Mouse (Mus musculus) lung, postnatal 0 days (tissue): ENCODE data around the gene Phlda2. TPM values are rescaled to one million over a fixed set of nuclear protein-coding genes. Genes with fewer than 3 reads are reported as not detected.
"Not testable (repeated sequence)": the region's sequence is repeated elsewhere in the genome, so short reads cannot be mapped to it uniquely, and the experiment has no call there.

Source experiments
- ATAC-seq: fragments of 200-750 bp; cut with Nextera tagmentation; 2 replicates; pipeline ENCODE4 v1.8.0; 2017; ENCODE audit warnings: moderate library complexity
- DNase-seq: peaks from one replicate; pipeline ENCODE4 v3.0.0-alpha.2; 2016; ENCODE audit warnings: low spot score
- H3K27ac ChIP-seq: fragments of 300-500 bp; sonication (generic); 2 replicates; pipeline ENCODE4 v1.5.1; 2014; ENCODE audit warnings: antibody characterized with exemption, mild to moderate bottlenecking, low read length, mixed read lengths
- H3K27me3 ChIP-seq: fragments of 300-500 bp; sonication (generic); replicated peaks from 2 replicates; pipeline ENCODE4 v1.6.1; 2014; ENCODE audit warnings: low read length, mixed read lengths; ENCODE audit not compliant: insufficient read depth
- H3K36me3 ChIP-seq: fragments of 300-500 bp; sonication (generic); 2 replicates; pipeline ENCODE4 v1.6.1; 2014; ENCODE audit warnings: low read length, mixed read lengths; ENCODE audit not compliant: insufficient read depth
- H3K4me1 ChIP-seq: fragments of 300-500 bp; sonication (generic); 2 replicates; pipeline ENCODE4 v1.6.1; 2014; ENCODE audit warnings: antibody characterized with exemption, low read depth, low read length, mixed read lengths; ENCODE audit not compliant: insufficient read depth
- H3K4me2 ChIP-seq: fragments of 300-500 bp; sonication (generic); replicated peaks from 2 replicates; pipeline ENCODE4 v1.6.1; 2014; ENCODE audit warnings: low read depth, mild to moderate bottlenecking, low read length, moderate library complexity, mixed read lengths
- H3K4me3 ChIP-seq: fragments of 300-500 bp; sonication (generic); 2 replicates; pipeline ENCODE4 v1.5.1; 2014; ENCODE audit warnings: low read depth, low read length
- H3K9ac ChIP-seq: fragments of 300-500 bp; sonication (generic); replicated peaks from 2 replicates; pipeline ENCODE4 v1.6.1; 2014; ENCODE audit warnings: low read depth, mild to moderate bottlenecking
- H3K9me3 ChIP-seq: fragments of 300-500 bp; sonication (generic); 2 replicates; pipeline ENCODE4 v1.6.1; 2016; ENCODE audit warnings: low read length, mixed read lengths
- CTCF ChIP-seq: IDR thresholded peaks from 2 replicates; pipeline ENCODE4 v1.5.1; 2016; ENCODE audit warnings: antibody characterized with exemption, mild to moderate bottlenecking
- EP300 ChIP-seq: IDR thresholded peaks from 2 replicates; pipeline ENCODE4 v1.6.1; 2016; ENCODE audit warnings: antibody characterized with exemption, mild to moderate bottlenecking, control low read depth
- WGBS: fragments of 180-500 bp; shearing (Covaris S2); extraction: QIAGEN DNeasy Blood & Tissue Kit; methylation state at CpG from one replicate; pipeline ENCODE4 v1.1.7; 2014; 5-methylcytosine and 5-hydroxymethylcytosine counted together
- polyA plus RNA-seq: library from polyadenylated mRNA; unstranded; fragments of >200 nt; fragmentation: Nextera tagmentation; extraction: Ambion mirVana; gene quantifications from 2 replicates; pipeline ENCODE4 v1.2.1, GENCODE M21; 2015

Gene Phlda2
- polyA plus RNA-seq, 1 experiment from 2014 or later, result 3.2 TPM

- no peak overlapping the region for H3K9ac ChIP-seq
- DNase-seq, result no peak
- TF ChIP-seq EP300, result no peak
- WGBS, result 61% methylated on average over 1 of the region's 1 CpGs
- no peak overlapping the region for H3K4me2 ChIP-seq
- no peak overlapping the region for H3K4me3 ChIP-seq
- H3K36me3 ChIP-seq, result peaks cover 29% of the 10 kb centered on the region
- H3K9me3 ChIP-seq, result no peaks in the 10 kb centered on the region
- H3K4me1 ChIP-seq, result no peaks in the 10 kb centered on the region
- no peak overlapping the region for H3K27ac ChIP-seq
- ATAC-seq, result no peak
- H3K27me3 ChIP-seq, result no peaks in the 10 kb centered on the region
Measured at GRCm38 (mm10) chr7:143538671-143539070, 35.7 kb upstream of the Phlda2 start.

DNA sequence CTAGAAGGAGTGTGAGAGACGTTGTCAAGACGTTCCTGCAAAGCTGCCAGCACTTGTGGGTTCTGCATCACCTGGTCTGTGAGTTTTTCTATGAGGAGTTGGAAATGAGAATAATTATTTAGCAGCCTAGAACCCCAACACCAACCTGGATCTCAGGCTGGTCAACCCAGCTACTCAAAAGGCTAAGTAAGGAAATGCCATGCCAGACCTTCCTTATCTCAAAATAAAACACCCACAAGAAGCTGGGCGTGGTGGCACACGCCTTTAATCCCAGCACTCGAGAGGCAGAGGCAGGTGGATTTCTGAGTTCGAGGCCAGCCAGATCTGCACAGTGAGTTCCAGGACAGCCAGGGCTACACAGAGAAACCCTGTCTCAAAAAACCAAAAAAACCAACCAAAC, 35.3 kb upstream of the Phlda2 start:
- H3K9me3 ChIP-seq, H3K4me2 ChIP-seq, H3K27me3 ChIP-seq, H3K9ac ChIP-seq, H3K4me3 ChIP-seq, H3K27ac ChIP-seq, H3K4me1 ChIP-seq, DNase-seq, ATAC-seq: not testable (repeated sequence)
- WGBS, result 80% methylated on average over 6 of the region's 6 CpGs
- H3K36me3 ChIP-seq, result peaks cover 29% of the 10 kb centered on the region

DNA sequence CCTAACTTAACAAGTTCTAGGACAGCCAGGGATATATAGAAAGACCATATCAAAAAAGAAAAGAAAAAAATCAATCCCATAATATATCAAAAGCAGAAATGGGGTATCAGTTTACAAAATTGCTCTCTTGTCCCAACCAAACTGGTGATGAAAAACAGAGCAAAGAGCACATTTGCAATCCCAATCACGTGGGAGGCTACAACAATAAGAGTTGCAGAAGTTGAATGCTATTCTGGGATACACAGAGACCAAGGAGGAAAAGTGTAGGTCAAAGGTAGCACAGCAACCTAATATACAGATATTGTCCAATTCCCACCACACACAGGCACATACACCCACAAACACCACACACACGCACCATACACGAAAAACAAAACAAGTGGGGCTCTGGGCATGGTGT, 33.3 kb upstream of the Phlda2 start:
- no peak for ATAC-seq

GRCm38 (mm10) chr7:143533284-143533683, 30.3 kb upstream of the Phlda2 start:
- Histone ChIP-seq H3K27me3 (no peaks in the 10 kb centered on the region), H3K4me1 (no peaks in the 10 kb centered on the region), H3K27ac (no peak overlapping the region), H3K4me2 (no peak overlapping the region), H3K9me3 (no peaks in the 10 kb centered on the region), H3K4me3 (no peak overlapping the region), H3K36me3 (peaks cover 58% of the 10 kb centered on the region), H3K9ac (no peak overlapping the region)
- ATAC-seq (no peak), DNase-seq (no peak)
- no peak for TF ChIP-seq CTCF
- TF ChIP-seq EP300, result no peak
- 75% methylated on average over 2 of the region's 2 CpGs for WGBS

More for the DNA sequence above, 33.3 kb upstream of the Phlda2 start:
- Histone ChIP-seq H3K27ac (no peak overlapping the region), H3K36me3 (peaks cover 43% of the 10 kb centered on the region), H3K4me1 (no peaks in the 10 kb centered on the region), H3K4me3 (no peak overlapping the region), H3K4me2 (no peak overlapping the region), H3K27me3 (no peaks in the 10 kb centered on the region), H3K9ac (no peak overlapping the region), H3K9me3 (no peaks in the 10 kb centered on the region)
- no peak for DNase-seq
- TF ChIP-seq CTCF, result no peak
- TF ChIP-seq EP300, result no peak
- 90% methylated on average over 3 of the region's 3 CpGs for WGBS

GRCm38 (mm10) chr7:143532410-143532809, 29.5 kb upstream of the Phlda2 start:
- WGBS, result 74% methylated on average over 1 of the region's 1 CpGs
- H3K36me3 ChIP-seq, result peaks cover 50% of the 10 kb centered on the region
- no peaks in the 10 kb centered on the region for H3K4me1 ChIP-seq
- H3K9ac ChIP-seq, result no peak overlapping the region
- ATAC-seq (no peak), DNase-seq (no peak)
- no peak overlapping the region for H3K4me2 ChIP-seq
- H3K27ac ChIP-seq, result no peak overlapping the region
- H3K4me3 ChIP-seq, result no peak overlapping the region
- H3K9me3 ChIP-seq, result no peaks in the 10 kb centered on the region
- TF ChIP-seq CTCF, result no peak
- no peak for TF ChIP-seq EP300
- no peaks in the 10 kb centered on the region for H3K27me3 ChIP-seq

GRCm38 (mm10) chr7:143519333-143519732, 16.4 kb upstream of the Phlda2 start:
- no peak overlapping the region for H3K4me3 ChIP-seq
- no peak for TF ChIP-seq EP300
- no peak for TF ChIP-seq CTCF
- ATAC-seq, result no peak
- H3K4me2 ChIP-seq, result no peak overlapping the region
- peaks cover 63% of the 10 kb centered on the region; the same call in 1 of the 2 replicates for H3K36me3 ChIP-seq
- H3K4me1 ChIP-seq, result no peaks in the 10 kb centered on the region
- no peaks in the 10 kb centered on the region for H3K27me3 ChIP-seq
- no peak overlapping the region for H3K9ac ChIP-seq
- no peak overlapping the region for H3K27ac ChIP-seq
- H3K9me3 ChIP-seq, result no peaks in the 10 kb centered on the region
- no peak for DNase-seq
- WGBS, result 71% methylated on average over 4 of the region's 4 CpGs

DNA sequence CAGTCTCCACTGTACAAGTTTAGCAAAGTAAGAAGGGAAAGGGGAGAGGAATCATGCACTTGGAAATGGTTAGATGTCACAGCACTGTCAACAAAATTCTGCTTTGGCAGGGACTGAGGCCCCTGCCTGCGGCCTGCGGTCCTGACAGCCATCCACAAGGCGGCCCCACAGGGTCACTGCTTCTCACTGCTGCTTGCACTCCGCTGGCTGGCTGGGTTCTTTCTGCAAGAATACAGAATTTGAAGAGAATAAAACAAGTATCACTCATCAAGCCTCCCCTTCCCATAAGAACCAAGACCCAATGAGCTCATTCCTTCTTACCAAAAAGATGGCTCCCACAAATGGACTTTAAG, 11.4 kb upstream of the Phlda2 start:
- Histone ChIP-seq H3K4me3 (no peak overlapping the region), H3K9me3 (no peaks in the 10 kb centered on the region), H3K36me3 (peaks cover 44% of the 10 kb centered on the region; the same call in 1 of the 2 replicates), H3K4me1 (no peaks in the 10 kb centered on the region), H3K27me3 (no peaks in the 10 kb centered on the region), H3K9ac (no peak overlapping the region), H3K27ac (no peak overlapping the region), H3K4me2 (no peak overlapping the region)
- ATAC-seq, result no peak
- TF ChIP-seq CTCF (no peak), EP300 (no peak)
- no peak for DNase-seq
- WGBS, result 97% methylated on average over 4 of the region's 4 CpGs
